Mouse (Mus musculus) midbrain, embryonic 11.5 days (tissue): ENCODE results near the gene Rgs8. TPM values are rescaled to one million over a fixed set of nuclear protein-coding genes. Genes with fewer than 3 reads are reported as not detected.

Experiments
- ATAC-seq: fragments of 200-750 bp; cut with Nextera tagmentation; 2 replicates; pipeline ENCODE4 v1.8.0; 2017; ENCODE audit warnings: moderate TSS enrichment, moderate library complexity; ENCODE audit not compliant: low FRiP score
- DNase-seq: peaks from one replicate; pipeline ENCODE4 v3.0.0; 2015; ENCODE audit warnings: low spot score; ENCODE audit errors: missing footprints
- H3K27ac ChIP-seq: fragments of 300-500 bp; sonication (generic); 2 replicates; pipeline ENCODE4 v1.5.1; 2014; ENCODE audit warnings: low read depth, low read length
- H3K27me3 ChIP-seq: fragments of 300-500 bp; sonication (generic); 2 replicates; pipeline ENCODE4 v1.6.1; 2014; ENCODE audit warnings: mild to moderate bottlenecking, low read length, moderate library complexity, mixed read lengths; ENCODE audit not compliant: control insufficient read depth, insufficient read depth
- H3K36me3 ChIP-seq: fragments of 300-500 bp; sonication (generic); 2 replicates; pipeline ENCODE4 v1.6.1; 2014; ENCODE audit warnings: mild to moderate bottlenecking, low read length, moderate library complexity, mixed read lengths; ENCODE audit not compliant: control insufficient read depth, insufficient read depth
- H3K4me1 ChIP-seq: fragments of 300-500 bp; sonication (generic); 2 replicates; pipeline ENCODE4 v1.6.1; 2014; ENCODE audit warnings: low read length; ENCODE audit not compliant: control insufficient read depth, insufficient read depth
- H3K4me2 ChIP-seq: fragments of 300-500 bp; sonication (generic); 2 replicates; pipeline ENCODE4 v1.6.1; 2014; ENCODE audit warnings: mild to moderate bottlenecking, moderate library complexity
- H3K4me3 ChIP-seq: fragments of 300-500 bp; sonication (generic); 2 replicates; pipeline ENCODE4 v1.5.1; 2014; ENCODE audit warnings: low read depth, low read length
- H3K9ac ChIP-seq: fragments of 300-500 bp; sonication (generic); 2 replicates; pipeline ENCODE4 v1.6.1; 2014; ENCODE audit warnings: low read length
- H3K9me3 ChIP-seq: fragments of 300-500 bp; sonication (generic); 2 replicates; pipeline ENCODE4 v1.6.1; 2016; ENCODE audit warnings: low read length; ENCODE audit not compliant: control insufficient read depth
- WGBS: fragments of 180-500 bp; shearing (Covaris S2); extraction: QIAGEN DNeasy Blood & Tissue Kit; methylation state at CpG from one replicate; pipeline ENCODE4 v1.1.7; 2014; 5-methylcytosine and 5-hydroxymethylcytosine counted together
- polyA plus RNA-seq: library from polyadenylated mRNA; unstranded; fragments of >200 nt; fragmentation: Nextera tagmentation; extraction: Ambion mirVana; gene quantifications from 2 replicates; pipeline ENCODE4 v1.2.1, GENCODE M21; 2014

Gene Rgs8
- polyA plus RNA-seq, 1 experiment from 2014 or later = 12.7 TPM

GRCm38 (mm10) chr1:153669086-153669485 lies 16.3 kb downstream of the Rgs8 start:
- H3K4me2 ChIP-seq = no peak overlapping the region
- H3K9ac ChIP-seq = no peak overlapping the region
- no peak overlapping the region for H3K4me3 ChIP-seq
- H3K27ac ChIP-seq = no peak overlapping the region
- no peak for ATAC-seq
- H3K4me1 ChIP-seq = peaks cover 25% of the 10 kb centered on the region
- WGBS = 85% methylated on average over 7 of the region's 7 CpGs
- DNase-seq = peak; percentile 76
- no peaks in the 10 kb centered on the region for H3K27me3 ChIP-seq
- H3K9me3 ChIP-seq = no peaks in the 10 kb centered on the region
- no peaks in the 10 kb centered on the region for H3K36me3 ChIP-seq

- DNase-seq (no peak), ATAC-seq (no peak)
- Histone ChIP-seq H3K9ac (no peak overlapping the region), H3K27me3 (no peaks in the 10 kb centered on the region), H3K4me3 (no peak overlapping the region), H3K36me3 (no peaks in the 10 kb centered on the region), H3K4me2 (no peak overlapping the region), H3K4me1 (peaks cover 23% of the 10 kb centered on the region), H3K9me3 (no peaks in the 10 kb centered on the region), H3K27ac (no peak overlapping the region)
- 53% methylated on average over 3 of the region's 3 CpGs for WGBS
Measured at GRCm38 (mm10) chr1:153669728-153670127, 16.9 kb downstream of the Rgs8 start.

- no peaks in the 10 kb centered on the region for H3K9me3 ChIP-seq
- no peak for DNase-seq
- H3K4me1 ChIP-seq = peaks cover 9% of the 10 kb centered on the region
- 86% methylated on average over 3 of the region's 3 CpGs for WGBS
- no peak overlapping the region for H3K4me3 ChIP-seq
- no peak overlapping the region for H3K27ac ChIP-seq
- H3K36me3 ChIP-seq = no peaks in the 10 kb centered on the region
- ATAC-seq = no peak
- H3K9ac ChIP-seq = no peak overlapping the region
- H3K4me2 ChIP-seq = no peak overlapping the region
- no peaks in the 10 kb centered on the region for H3K27me3 ChIP-seq
Measured at GRCm38 (mm10) chr1:153671352-153671751, 18.5 kb downstream of the Rgs8 start.

GRCm38 (mm10) chr1:153672698-153673097 lies 19.9 kb downstream of the Rgs8 start:
- ATAC-seq (no peak), DNase-seq (no peak)
- no peaks in the 10 kb centered on the region for H3K27me3 ChIP-seq
- H3K4me2 ChIP-seq = no peak overlapping the region
- H3K9ac ChIP-seq = no peak overlapping the region
- H3K9me3 ChIP-seq = no peaks in the 10 kb centered on the region
- no peaks in the 10 kb centered on the region for H3K36me3 ChIP-seq
- no peak overlapping the region for H3K4me3 ChIP-seq
- H3K27ac ChIP-seq = no peak overlapping the region
- 68% methylated on average over 9 of the region's 9 CpGs for WGBS
- peaks cover 6% of the 10 kb centered on the region for H3K4me1 ChIP-seq

GRCm38 (mm10) chr1:153673900-153674299 lies 21.1 kb downstream of the Rgs8 start:
- no peak overlapping the region for H3K27ac ChIP-seq
- H3K4me3 ChIP-seq = no peak overlapping the region
- ATAC-seq (no peak), DNase-seq (no peak)
- H3K9me3 ChIP-seq = no peaks in the 10 kb centered on the region
- no peaks in the 10 kb centered on the region for H3K27me3 ChIP-seq
- 91% methylated on average over 12 of the region's 12 CpGs for WGBS
- H3K9ac ChIP-seq = no peak overlapping the region
- H3K36me3 ChIP-seq = no peaks in the 10 kb centered on the region
- peaks cover 6% of the 10 kb centered on the region for H3K4me1 ChIP-seq
- no peak overlapping the region for H3K4me2 ChIP-seq

- Histone ChIP-seq H3K4me3 (no peak overlapping the region), H3K27ac (no peak overlapping the region), H3K4me2 (no peak overlapping the region), H3K4me1 (peaks cover 5% of the 10 kb centered on the region; the same call in 1 of the 2 replicates), H3K9ac (no peak overlapping the region), H3K36me3 (no peaks in the 10 kb centered on the region), H3K9me3 (no peaks in the 10 kb centered on the region), H3K27me3 (no peaks in the 10 kb centered on the region)
- 84% methylated on average over 4 of the region's 4 CpGs for WGBS
- DNase-seq (no peak), ATAC-seq (no peak)
Measured at GRCm38 (mm10) chr1:153675591-153675990, 22.8 kb downstream of the Rgs8 start.

GRCm38 (mm10) chr1:153677635-153678034 lies 24.8 kb downstream of the Rgs8 start:
- no peak for ATAC-seq
- peak; percentile 65 for DNase-seq
- H3K9me3 ChIP-seq = no peaks in the 10 kb centered on the region
- H3K9ac ChIP-seq = no peak overlapping the region
- no peak overlapping the region for H3K4me3 ChIP-seq
- H3K36me3 ChIP-seq = no peaks in the 10 kb centered on the region
- H3K4me2 ChIP-seq = no peak overlapping the region
- WGBS = 57% methylated on average over 6 of the region's 6 CpGs
- H3K4me1 ChIP-seq = peaks cover 5% of the 10 kb centered on the region; the same call in 1 of the 2 replicates
- no peak overlapping the region for H3K27ac ChIP-seq
- no peaks in the 10 kb centered on the region for H3K27me3 ChIP-seq

GRCm38 (mm10) chr1:153679147-153679546 lies 26.3 kb downstream of the Rgs8 start:
- Histone ChIP-seq H3K9me3 (no peaks in the 10 kb centered on the region), H3K4me1 (peaks cover 5% of the 10 kb centered on the region; the same call in 1 of the 2 replicates), H3K4me2 (no peak overlapping the region), H3K27ac (no peak overlapping the region), H3K27me3 (no peaks in the 10 kb centered on the region), H3K36me3 (no peaks in the 10 kb centered on the region), H3K9ac (0 out of 2 replicates have a peak overlapping the region, but pooled peaks have one; percentile 18), H3K4me3 (no peak overlapping the region)
- peak; percentile 56 for DNase-seq
- 68% methylated on average over 10 of the region's 10 CpGs for WGBS
- ATAC-seq = no peak

GRCm38 (mm10) chr1:153679653-153680052 lies 26.8 kb downstream of the Rgs8 start:
- H3K9ac ChIP-seq = no peak overlapping the region
- no peaks in the 10 kb centered on the region for H3K27me3 ChIP-seq
- ATAC-seq (no peak), DNase-seq (peak; percentile 83)
- H3K4me1 ChIP-seq = peaks cover 5% of the 10 kb centered on the region; the same call in 1 of the 2 replicates
- no peak overlapping the region for H3K4me2 ChIP-seq
- no peaks in the 10 kb centered on the region for H3K9me3 ChIP-seq
- WGBS = 71% methylated on average over 3 of the region's 3 CpGs
- no peak overlapping the region for H3K4me3 ChIP-seq
- H3K27ac ChIP-seq = no peak overlapping the region
- H3K36me3 ChIP-seq = no peaks in the 10 kb centered on the region
